Mouse (Mus musculus): ENCODE data around the gene Bcl6b.

The Bcl6b gene

DNA sequence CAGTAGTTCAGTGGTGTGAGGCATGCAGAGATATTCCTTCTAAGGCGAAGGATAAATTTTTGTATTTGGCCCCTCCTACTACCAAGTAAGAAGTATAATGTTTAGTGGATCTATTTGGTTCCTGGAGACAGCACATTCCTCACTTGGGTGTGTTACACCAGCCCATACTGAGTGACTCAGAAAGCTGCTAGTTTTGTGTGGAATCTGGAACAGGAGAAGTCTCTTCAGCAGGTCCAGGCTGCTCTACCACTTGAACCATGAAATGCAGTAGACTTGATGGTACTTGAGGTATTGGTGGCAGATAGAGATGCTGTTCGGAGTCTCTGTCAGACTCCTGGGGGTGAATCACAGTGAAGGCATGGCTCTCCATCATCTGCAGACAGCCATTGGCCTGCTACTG is 18.9 kb downstream of the Bcl6b start:
- no peak for DNase-seq

DNA sequence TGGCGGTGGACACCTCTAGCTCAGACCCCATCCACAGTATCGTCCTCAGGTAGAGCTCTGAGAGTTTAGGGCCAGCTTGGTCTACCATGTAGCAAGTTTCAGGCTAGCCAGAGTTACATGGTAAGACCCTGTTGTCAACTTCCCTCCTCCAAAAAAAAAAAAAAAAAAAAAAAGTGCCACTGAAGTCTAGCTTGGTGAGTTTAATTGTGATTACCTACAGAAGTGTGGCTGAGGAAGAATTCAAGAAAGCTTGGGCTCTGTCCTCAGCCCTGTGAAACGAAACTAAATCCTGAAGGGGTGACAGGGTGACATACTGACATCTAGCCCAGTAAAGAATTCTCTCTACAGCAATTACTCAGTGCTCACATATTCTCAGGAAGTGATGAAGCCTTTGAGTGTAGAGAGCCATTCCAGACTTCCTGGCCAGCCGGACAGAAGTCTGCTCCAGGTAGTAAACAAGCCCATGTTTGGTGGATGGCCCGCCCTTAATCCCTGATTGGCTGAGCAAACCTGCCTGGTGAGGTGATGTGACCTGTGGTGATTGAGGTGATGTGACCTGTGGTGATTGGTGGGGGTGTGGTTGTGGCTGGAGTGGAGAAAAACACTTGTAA is 20.7 kb downstream of the Bcl6b start:
- DNase-seq: no peak

DNA sequence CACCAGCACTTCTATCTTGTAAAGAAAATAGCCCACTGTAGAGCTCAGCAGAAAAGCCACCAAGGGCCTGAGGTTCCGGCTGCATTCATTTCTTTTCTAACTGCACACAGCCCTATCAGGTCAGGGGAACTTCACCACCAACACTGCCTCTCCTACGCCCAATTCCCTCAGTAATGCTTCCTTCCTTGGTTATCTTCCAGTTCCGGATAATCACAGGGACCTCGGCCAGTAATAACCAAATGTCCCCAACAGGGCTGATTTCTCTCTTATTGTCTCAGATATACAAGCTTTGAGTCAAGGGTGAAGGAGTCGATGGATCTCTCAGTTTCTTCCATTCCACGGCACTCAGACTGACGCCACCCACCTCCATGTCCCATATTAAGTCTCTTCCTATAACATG is 22.3 kb downstream of the Bcl6b start:
- DNase-seq: no peak

DNA sequence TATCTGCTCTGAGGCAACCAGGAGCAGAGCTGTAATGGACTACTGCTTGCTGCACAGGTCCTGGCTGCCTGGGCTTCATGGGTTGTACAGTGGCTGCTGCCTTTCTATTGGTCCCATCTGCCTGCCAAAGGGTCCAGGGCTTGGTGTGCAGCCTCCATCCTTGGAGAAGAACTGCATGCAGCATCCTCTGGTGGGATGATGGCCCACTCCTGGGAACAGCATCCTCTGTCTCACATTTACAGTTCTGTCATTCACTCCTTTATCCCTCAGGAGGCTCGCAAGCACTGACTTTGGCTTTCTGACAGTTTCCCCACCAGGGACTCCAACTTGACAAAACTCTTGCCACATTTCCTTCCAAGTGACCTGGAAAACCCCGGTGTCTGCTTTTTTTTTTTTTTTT is 22.8 kb downstream of the Bcl6b start:
- DNase-seq: no peak

DNA sequence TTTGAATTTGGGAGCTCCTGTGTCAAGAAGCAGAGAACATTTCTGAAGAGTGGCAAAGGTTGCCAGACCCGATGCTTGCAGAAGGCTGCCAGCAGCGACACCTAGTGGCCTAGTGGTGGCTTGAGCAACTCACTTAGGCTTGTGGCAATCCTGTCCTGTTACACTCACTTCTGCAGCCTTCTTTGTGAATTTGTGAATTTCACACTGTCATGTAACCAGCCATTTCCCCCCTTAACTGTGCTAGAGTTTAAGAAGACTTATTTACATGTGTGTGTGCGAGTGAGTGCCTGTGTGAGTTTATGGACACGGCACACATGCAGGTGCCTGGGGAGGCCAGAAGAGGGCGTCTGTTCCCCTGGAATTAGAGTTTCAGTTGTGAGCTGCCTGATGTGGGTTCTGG is 27.9 kb downstream of the Bcl6b start:
- peak; percentile 60 for DNase-seq

- DNase-seq: no peak
Observed at GRCm38 (mm10) chr11:70200036-70200608, 29.5 kb downstream of the Bcl6b start.

GRCm38 (mm10) chr11:70199107-70199506 is 30.5 kb downstream of the Bcl6b start:
- no peak for DNase-seq

GRCm38 (mm10) chr11:70198332-70198731 is 31.3 kb downstream of the Bcl6b start:
- DNase-seq: no peak

DNA sequence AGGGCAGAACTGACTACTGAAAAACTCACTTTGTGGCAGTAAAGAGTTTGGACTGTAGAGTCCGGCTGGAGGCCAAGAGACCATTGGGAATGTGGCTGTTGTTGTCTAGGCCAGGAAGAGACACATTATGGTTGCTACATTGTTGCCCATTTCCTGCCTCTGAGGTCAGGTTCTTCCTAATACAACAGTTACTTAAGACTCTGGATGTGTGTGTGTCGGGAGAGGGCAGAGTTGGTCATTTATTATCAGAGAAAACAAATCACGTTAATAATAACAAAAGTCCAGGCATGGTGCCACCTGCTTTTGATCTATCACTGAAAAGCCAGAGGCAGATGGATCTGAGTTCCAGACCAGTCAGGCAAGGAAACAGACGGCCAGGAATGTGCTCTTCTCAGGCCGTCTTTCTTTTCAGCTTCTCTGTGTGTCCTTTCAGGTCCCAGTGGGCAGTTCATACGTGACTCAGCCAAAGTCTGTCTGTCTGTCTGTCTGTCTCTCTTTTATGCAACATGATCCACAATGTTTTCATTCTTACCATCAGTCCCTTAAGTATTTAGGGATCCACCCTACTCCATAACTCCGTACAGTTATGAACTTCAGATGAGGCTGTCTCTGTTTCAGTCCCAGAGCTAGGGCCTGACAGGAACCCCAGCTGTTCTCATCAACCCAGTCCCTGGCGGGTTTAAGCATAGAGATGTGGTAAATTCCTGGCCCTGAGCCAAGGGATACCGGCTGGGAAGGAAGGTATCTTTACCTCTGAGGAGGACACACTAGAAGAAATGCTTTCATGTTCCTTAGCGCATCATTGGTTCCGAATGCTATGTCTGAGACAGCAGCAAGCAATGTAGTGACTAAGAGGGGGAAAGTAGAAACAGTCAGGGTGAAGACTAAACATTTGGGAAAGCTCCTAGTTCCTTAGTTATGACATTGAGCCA is 36.0 kb downstream of the Bcl6b start:
- DNase-seq: no peak

DNA sequence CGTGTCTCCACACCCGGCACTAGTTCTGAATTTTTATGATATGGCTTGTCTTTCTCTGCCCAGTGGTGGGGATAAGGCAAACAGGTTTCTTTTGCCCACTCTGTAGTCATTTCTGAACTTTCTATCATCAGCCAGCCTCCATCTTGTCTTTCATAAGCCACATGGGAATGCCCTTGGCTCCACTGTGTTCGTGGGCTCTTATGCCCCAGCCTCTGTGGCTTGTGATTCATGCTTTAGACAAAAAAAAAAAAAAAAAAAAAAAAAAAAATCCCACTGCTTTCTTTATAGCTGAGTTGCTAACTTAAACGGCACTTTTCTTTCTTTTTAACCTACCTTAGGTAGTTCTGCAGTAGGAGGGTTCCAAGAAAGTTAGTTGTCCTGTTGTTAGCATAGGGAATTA is 37.4 kb downstream of the Bcl6b start:
- DNase-seq: no peak

- no peak for DNase-seq
Observed at GRCm38 (mm10) chr11:70191188-70191587, 38.4 kb downstream of the Bcl6b start.

DNA sequence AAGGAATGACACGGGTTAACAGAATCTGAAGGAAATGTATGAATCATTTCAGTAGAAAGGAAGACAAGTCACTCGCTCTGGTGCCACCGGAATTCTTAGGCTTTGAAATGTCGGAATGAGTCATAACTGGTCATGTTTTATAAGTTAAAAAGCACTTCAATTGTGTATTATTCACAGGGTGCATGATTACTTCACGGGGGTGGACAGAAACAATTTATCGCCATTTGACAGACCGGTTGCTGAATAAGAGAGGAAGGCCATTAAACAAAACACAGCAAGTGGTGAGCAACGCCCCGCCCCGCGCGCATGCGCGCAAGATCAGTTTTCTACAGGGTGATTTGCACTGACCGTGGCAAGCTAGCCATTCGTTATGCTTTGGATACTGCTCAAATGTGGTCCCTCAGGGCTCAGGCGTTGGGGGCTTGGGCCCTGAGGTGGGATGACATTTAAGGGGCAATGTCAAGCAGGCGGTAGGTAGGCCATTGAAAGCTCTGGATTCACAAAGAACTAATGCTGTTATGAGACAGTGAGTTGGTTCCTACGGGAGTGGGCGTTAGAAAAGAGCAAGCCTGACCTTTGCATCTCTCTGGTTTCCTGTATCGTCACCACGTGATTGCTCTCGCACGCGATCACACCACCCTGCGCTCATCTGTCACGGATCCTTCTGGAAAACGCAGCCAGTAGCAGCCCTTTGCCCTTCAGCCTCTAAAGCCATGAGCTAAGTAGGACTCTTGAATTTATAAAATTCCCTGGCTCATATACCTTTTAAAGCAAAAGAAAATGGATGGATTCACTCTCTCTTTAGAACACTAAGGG is 40.1 kb downstream of the Bcl6b start:
- DNase-seq: no peak

- DNase-seq: no peak
Observed at GRCm38 (mm10) chr11:70185120-70185519, 44.5 kb downstream of the Bcl6b start.

DNA sequence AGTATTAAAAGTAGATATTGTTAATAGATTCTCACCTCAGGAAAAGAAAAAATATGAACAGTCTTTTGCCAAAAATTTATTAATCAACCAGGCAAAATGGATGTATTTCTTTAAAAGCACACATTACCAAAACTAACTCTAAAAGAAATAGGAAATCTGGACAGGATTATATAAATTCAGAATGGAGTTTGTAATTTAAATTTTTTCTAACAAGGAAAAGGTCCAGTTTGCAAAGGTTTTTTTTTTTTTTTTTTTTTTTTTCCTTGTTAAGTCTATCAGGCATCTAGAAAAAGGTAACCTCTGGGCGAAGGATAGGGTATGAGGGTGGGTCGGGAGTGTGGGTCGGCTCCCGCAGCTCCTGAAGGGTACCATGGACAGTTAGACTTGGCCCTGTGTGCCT is 49.1 kb downstream of the Bcl6b start:
- no peak for DNase-seq

GRCm38 (mm10) chr11:70179401-70179800 is 50.2 kb downstream of the Bcl6b start:
- peak; percentile 11 for DNase-seq

DNA sequence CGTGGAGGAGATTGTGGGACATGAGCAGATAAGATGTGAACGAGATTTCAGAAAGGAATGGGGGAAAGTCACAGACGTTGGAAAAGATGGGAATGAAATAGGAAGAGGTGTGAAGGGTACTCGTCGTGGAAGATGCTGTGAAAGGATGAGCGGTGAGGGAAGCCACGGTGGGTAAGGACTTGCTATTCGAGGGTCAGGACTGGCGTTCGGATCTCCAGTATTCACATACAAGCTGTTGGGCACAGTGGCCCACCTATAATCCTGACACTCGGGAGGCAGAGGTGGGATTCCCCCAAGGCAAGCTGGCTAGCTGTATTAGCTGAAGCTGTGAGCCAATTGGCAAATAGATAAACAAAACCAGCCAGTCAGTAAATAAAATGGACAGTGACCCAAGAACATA is 50.8 kb downstream of the Bcl6b start:
- DNase-seq: no peak

GRCm38 (mm10) chr11:70178311-70178710 is 51.3 kb downstream of the Bcl6b start:
- DNase-seq: no peak

GRCm38 (mm10) chr11:70177647-70178046 is 52.0 kb downstream of the Bcl6b start:
- DNase-seq: no peak

- no peak for DNase-seq
Observed at GRCm38 (mm10) chr11:70174491-70174890, 55.1 kb downstream of the Bcl6b start.
